Mouse (Mus musculus): Measurements from ENCODE around the gene Kank2.
"Not testable (repeated sequence)": the region's sequence is repeated elsewhere in the genome, so short reads cannot be mapped to it uniquely, and the experiment has no call there.

Kank2 gene

GRCm38 (mm10) chr9:21786309-21786708, 12.2 kb downstream of the Kank2 start:
- DNase-seq (ENCODE audit: inconsistent ontology term): not testable (repeated sequence)

- DNase-seq (ENCODE audit: inconsistent ontology term): no peak
Measured at GRCm38 (mm10) chr9:21784517-21785307, 13.8 kb downstream of the Kank2 start.

GRCm38 (mm10) chr9:21781657-21782468, 16.7 kb downstream of the Kank2 start:
- DNase-seq (ENCODE audit: inconsistent ontology term): peak; percentile 62

GRCm38 (mm10) chr9:21777726-21778125, 20.8 kb downstream of the Kank2 start:
- no peak for DNase-seq (ENCODE audit: inconsistent ontology term)

- no peak for DNase-seq (ENCODE audit: inconsistent ontology term)
Measured at GRCm38 (mm10) chr9:21774353-21774752, 24.2 kb downstream of the Kank2 start.

- DNase-seq (ENCODE audit: inconsistent ontology term): not testable (repeated sequence)
Measured at GRCm38 (mm10) chr9:21773396-21773795, 25.1 kb downstream of the Kank2 start.

- peak; percentile 68 for DNase-seq (ENCODE audit: inconsistent ontology term)
Measured at GRCm38 (mm10) chr9:21769558-21770183, 28.9 kb downstream of the Kank2 start.

GRCm38 (mm10) chr9:21768511-21769411, 29.8 kb downstream of the Kank2 start:
- DNase-seq (ENCODE audit: inconsistent ontology term): peak; percentile 84

- peak; percentile 52 for DNase-seq (ENCODE audit: inconsistent ontology term)
Measured at GRCm38 (mm10) chr9:21767896-21768295, 30.6 kb downstream of the Kank2 start.

GRCm38 (mm10) chr9:21764084-21764999, 34.2 kb downstream of the Kank2 start:
- DNase-seq (ENCODE audit: inconsistent ontology term): no peak

GRCm38 (mm10) chr9:21762135-21762534, 36.4 kb downstream of the Kank2 start:
- no peak for DNase-seq (ENCODE audit: inconsistent ontology term)

GRCm38 (mm10) chr9:21760155-21761088, 38.1 kb downstream of the Kank2 start, which contains the start of gene Spc24:
TSS of gene Spc24 (minus strand) at chr9:21760303.
- DNase-seq (ENCODE audit: inconsistent ontology term): peak; percentile 98

- DNase-seq (ENCODE audit: inconsistent ontology term): no peak
Measured at GRCm38 (mm10) chr9:21759718-21760117, 38.8 kb downstream of the Kank2 start.

GRCm38 (mm10) chr9:21758576-21759529, 39.7 kb downstream of the Kank2 start:
- DNase-seq (ENCODE audit: inconsistent ontology term): peak; percentile 19

- DNase-seq (ENCODE audit: inconsistent ontology term): peak; percentile 13
Measured at GRCm38 (mm10) chr9:21754516-21755321, 43.8 kb downstream of the Kank2 start.

- DNase-seq (ENCODE audit: inconsistent ontology term): peak; percentile 95
Measured at GRCm38 (mm10) chr9:21754003-21754402, 44.5 kb downstream of the Kank2 start.

GRCm38 (mm10) chr9:21752252-21752792, 46.2 kb downstream of the Kank2 start:
- peak; percentile 80 for DNase-seq (ENCODE audit: inconsistent ontology term)

All from Muller cell, postnatal 12 days (primary cell).